Mouse (Mus musculus) MEL (cell line): Measurements from ENCODE around the gene Cxcr5. TPM values are rescaled to one million over a fixed set of nuclear protein-coding genes. Genes with fewer than 3 reads are reported as not detected.

Source experiments
- DNase-seq: peaks from one replicate; pipeline ENCODE4 v3.0.0; 2011; ENCODE audit warnings: low read depth, low spot score
- H3K27ac ChIP-seq: 2 replicates; pipeline ENCODE4 v1.5.1; 2012; ENCODE audit warnings: low read depth, mild to moderate bottlenecking, control low read depth, low read length, moderate library complexity; ENCODE audit not compliant: control insufficient read depth
- H3K27me3 ChIP-seq, 2 experiments: fragments of 150-350 bp in 1 of 2; sonication (generic) in 1 of 2; 2 replicates each; pipeline ENCODE4 v1.6.1; 2012; ENCODE audit warnings: low read length in 2 of 2, mild to moderate bottlenecking in 2 of 2, improper control_type of control experiment in 1 of 2, moderate library complexity in 1 of 2; ENCODE audit not compliant: insufficient read depth in 2 of 2, control insufficient read depth in 1 of 2
- H3K36me3 ChIP-seq, 2 experiments: 2 replicates each; pipeline ENCODE4 v1.6.1; 2012 to 2014; ENCODE audit warnings: low read length in 2 of 2, improper control_type of control experiment in 1 of 2, inconsistent platforms in 1 of 2, mild to moderate bottlenecking in 1 of 2; ENCODE audit not compliant: insufficient read depth in 2 of 2, control insufficient read depth in 1 of 2
- H3K4me1 ChIP-seq, 2 experiments: fragments of 150-350 bp in 1 of 2; sonication (generic) in 1 of 2; 2 replicates each; pipeline ENCODE4 v1.6.1; 2012; ENCODE audit warnings: low read length in 2 of 2, improper control_type of control experiment in 1 of 2, mild to moderate bottlenecking in 1 of 2; ENCODE audit not compliant: insufficient read depth in 2 of 2, control insufficient read depth in 1 of 2
- H3K4me3 ChIP-seq, 2 experiments: fragments of 150-350 bp in 1 of 2; sonication (generic) in 1 of 2; 2 replicates each; pipeline ENCODE4 v1.5.1; 2012; ENCODE audit warnings: low read depth in 2 of 2, low read length in 2 of 2, mild to moderate bottlenecking in 2 of 2, moderate library complexity in 2 of 2, control low read depth in 1 of 2, improper control_type of control experiment in 1 of 2; ENCODE audit not compliant: control insufficient read depth in 1 of 2, insufficient read depth in 1 of 2
- H3K79me2 ChIP-seq: 2 replicates; pipeline ENCODE4 v1.6.1; 2012; ENCODE audit warnings: mild to moderate bottlenecking, low read length, moderate library complexity; ENCODE audit not compliant: control insufficient read depth, poor library complexity, insufficient read depth
- H3K9ac ChIP-seq: 2 replicates; pipeline ENCODE4 v1.6.1; 2012; ENCODE audit warnings: low read depth, mild to moderate bottlenecking, control low read depth, low read length, moderate library complexity; ENCODE audit not compliant: control insufficient read depth, poor library complexity, severe bottlenecking
- H3K9me3 ChIP-seq: fragments of 150-350 bp; sonication (generic); replicated peaks from 2 replicates; pipeline ENCODE4 v1.6.1; 2012; ENCODE audit warnings: mild to moderate bottlenecking, low read length, improper control_type of control experiment, moderate library complexity; ENCODE audit not compliant: insufficient read depth
- CHD1 ChIP-seq: IDR thresholded peaks from 2 replicates; pipeline ENCODE4 v1.6.1; 2012; ENCODE audit warnings: low read depth, mild to moderate bottlenecking, inconsistent platforms, low read length, improper control_type of control experiment
- CTCF ChIP-seq, 3 experiments: IDR thresholded peaks in 2 of 3; conservative IDR thresholded peaks in 1 of 3; 2 replicates each; pipeline ENCODE4 v1.5.1; 2011 to 2012; ENCODE audit warnings: low read length in 3 of 3, low read depth in 2 of 3, mild to moderate bottlenecking in 2 of 3, improper control_type of control experiment in 1 of 3, inconsistent platforms in 1 of 3, mixed read lengths in 1 of 3, moderate library complexity in 1 of 3; ENCODE audit not compliant: control insufficient read depth in 1 of 3, insufficient read depth in 1 of 3, poor library complexity in 1 of 3, severe bottlenecking in 1 of 3
- E2F4 ChIP-seq: IDR thresholded peaks from 2 replicates; pipeline ENCODE4 v1.6.1; 2011; ENCODE audit warnings: low read depth, low read length, improper control_type of control experiment, borderline replicate concordance
- ELF1 ChIP-seq: IDR thresholded peaks from 2 replicates; pipeline ENCODE4 v1.6.1; 2014; ENCODE audit warnings: low read depth, mild to moderate bottlenecking, inconsistent platforms, low read length, improper control_type of control experiment, moderate library complexity
- ETS1 ChIP-seq: IDR thresholded peaks from 2 replicates; pipeline ENCODE4 v1.6.1; 2012; ENCODE audit warnings: low read depth, mild to moderate bottlenecking, inconsistent platforms, low read length, improper control_type of control experiment, moderate library complexity
- GABPA ChIP-seq: IDR thresholded peaks from 2 replicates; pipeline ENCODE4 v1.6.1; 2012; ENCODE audit warnings: low read depth, mild to moderate bottlenecking, inconsistent platforms, low read length, improper control_type of control experiment, moderate library complexity
- GATA1 ChIP-seq: IDR thresholded peaks from 2 replicates; pipeline ENCODE4 v1.6.1; 2011; ENCODE audit warnings: low read depth, low read length, improper control_type of control experiment
- MAX ChIP-seq: IDR thresholded peaks from 2 replicates; pipeline ENCODE4 v1.6.1; 2011; ENCODE audit warnings: low read length, improper control_type of control experiment
- MAZ ChIP-seq: IDR thresholded peaks from 2 replicates; pipeline ENCODE4 v1.6.1; 2012; ENCODE audit warnings: low read depth, mild to moderate bottlenecking, inconsistent platforms, low read length, improper control_type of control experiment
- MYC ChIP-seq: IDR thresholded peaks from 2 replicates; pipeline ENCODE4 v1.6.1; 2011; ENCODE audit warnings: low read depth, mild to moderate bottlenecking, low read length, improper control_type of control experiment, moderate library complexity
- NELFE ChIP-seq: IDR thresholded peaks from 2 replicates; pipeline ENCODE4 v1.6.1; 2011; ENCODE audit warnings: low read depth, low read length, improper control_type of control experiment
- RCOR1 ChIP-seq: IDR thresholded peaks from 2 replicates; pipeline ENCODE4 v1.6.1; 2012; ENCODE audit warnings: low read depth, mild to moderate bottlenecking, inconsistent platforms, low read length, improper control_type of control experiment
- SIN3A ChIP-seq: IDR thresholded peaks from 2 replicates; pipeline ENCODE4 v1.6.1; 2012; ENCODE audit warnings: low read length, improper control_type of control experiment, inconsistent platforms
- SMC3 ChIP-seq: IDR thresholded peaks from 2 replicates; pipeline ENCODE4 v1.6.1; 2011; ENCODE audit warnings: low read depth, low read length, improper control_type of control experiment
- TBP ChIP-seq: IDR thresholded peaks from 2 replicates; pipeline ENCODE4 v1.8.0; 2011; ENCODE audit warnings: low read depth, low read length, improper control_type of control experiment
- TCF12 ChIP-seq: IDR thresholded peaks from 2 replicates; pipeline ENCODE4 v1.6.1; 2014; ENCODE audit warnings: low read depth, mild to moderate bottlenecking, inconsistent platforms, low read length, improper control_type of control experiment, moderate library complexity
- UBTF ChIP-seq: IDR thresholded peaks from 2 replicates; pipeline ENCODE4 v1.6.1; 2012; ENCODE audit warnings: low read depth, mild to moderate bottlenecking, inconsistent platforms, low read length, improper control_type of control experiment, moderate library complexity, borderline replicate concordance; ENCODE audit not compliant: insufficient read depth
- USF1 ChIP-seq: IDR thresholded peaks from 2 replicates; pipeline ENCODE4 v1.6.1; 2014; ENCODE audit warnings: low read depth, mild to moderate bottlenecking, inconsistent platforms, low read length, improper control_type of control experiment, moderate library complexity
- USF2 ChIP-seq, 2 experiments: IDR thresholded peaks; 2 replicates each; pipeline ENCODE4 v1.6.1; 2011 to 2012; ENCODE audit warnings: improper control_type of control experiment in 2 of 2, low read length in 2 of 2, borderline replicate concordance in 1 of 2, inconsistent platforms in 1 of 2, low read depth in 1 of 2, mild to moderate bottlenecking in 1 of 2; ENCODE audit not compliant: insufficient read depth in 1 of 2
- ZC3H11A ChIP-seq: IDR thresholded peaks from 2 replicates; pipeline ENCODE4 v1.6.1; 2012; ENCODE audit warnings: low read depth, mild to moderate bottlenecking, inconsistent platforms, low read length, improper control_type of control experiment
- ZKSCAN1 ChIP-seq: IDR thresholded peaks from 2 replicates; pipeline ENCODE4 v1.6.1; 2012; ENCODE audit warnings: low read depth, mild to moderate bottlenecking, inconsistent platforms, low read length, improper control_type of control experiment, moderate library complexity
- polyA plus RNA-seq, 2 experiments: library from polyadenylated mRNA; stranded (reverse) in 1 of 2; unstranded in 1 of 2; fragments of >175 nt in 1 of 2; fragments of >200 nt in 1 of 2; gene quantifications; 2 replicates each; pipeline versions ENCODE4 v1.2.1 to v1.2.4; 2012; ENCODE audit warnings: low replicate concordance in 2 of 2, low read depth in 1 of 2; ENCODE audit not compliant: insufficient read length in 2 of 2, insufficient read depth in 1 of 2, missing spikeins in 1 of 2
- total RNA-seq: library from RNA; depleted of rRNA; stranded (reverse); fragments of 300-350 nt; gene quantifications from 2 replicates; pipeline ENCODE4 v1.2.3, GENCODE M21; 2012

The Cxcr5 gene
- total and polyA plus RNA-seq, 3 experiments, result 0.18 TPM; not detected in 2

DNA sequence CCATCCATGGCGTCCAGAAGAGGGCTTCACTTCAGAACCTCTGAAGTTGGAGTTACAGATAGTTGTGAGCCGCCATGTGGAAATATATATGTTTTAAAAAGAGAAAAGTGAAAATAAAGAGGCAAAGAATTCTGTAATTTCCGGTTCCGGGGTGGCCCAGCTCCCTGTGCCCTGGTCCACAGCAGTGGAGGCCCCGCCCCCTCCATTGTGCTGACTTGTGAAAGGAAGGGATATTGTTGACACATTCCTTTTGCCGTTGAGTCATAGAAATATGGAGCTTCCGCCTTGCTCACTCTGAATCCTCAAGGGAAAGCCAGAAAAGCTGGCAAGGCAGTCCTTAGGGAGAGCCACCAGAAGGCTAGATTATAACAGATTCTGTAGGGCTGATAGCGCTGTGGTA lies 9.5 kb downstream of the Cxcr5 start:
- H3K27me3 ChIP-seq, result no peaks in the 10 kb centered on the region
- DNase-seq, result no peak
- TF ChIP-seq USF1 (no peak), MYC (no peak), UBTF (no peak), E2F4 (no peak), ELF1 (no peak)
- TF ChIP-seq, all 39 proteins: peak for 0
- Histone ChIP-seq H3K79me2 (no peaks in the 10 kb centered on the region), H3K36me3 (no peaks in the 10 kb centered on the region), H3K9me3 (no peaks in the 10 kb centered on the region), H3K27ac (no peak overlapping the region), H3K9ac (no peak overlapping the region), H3K4me1 (no peaks in the 10 kb centered on the region), H3K4me3 (no peak overlapping the region)

DNA sequence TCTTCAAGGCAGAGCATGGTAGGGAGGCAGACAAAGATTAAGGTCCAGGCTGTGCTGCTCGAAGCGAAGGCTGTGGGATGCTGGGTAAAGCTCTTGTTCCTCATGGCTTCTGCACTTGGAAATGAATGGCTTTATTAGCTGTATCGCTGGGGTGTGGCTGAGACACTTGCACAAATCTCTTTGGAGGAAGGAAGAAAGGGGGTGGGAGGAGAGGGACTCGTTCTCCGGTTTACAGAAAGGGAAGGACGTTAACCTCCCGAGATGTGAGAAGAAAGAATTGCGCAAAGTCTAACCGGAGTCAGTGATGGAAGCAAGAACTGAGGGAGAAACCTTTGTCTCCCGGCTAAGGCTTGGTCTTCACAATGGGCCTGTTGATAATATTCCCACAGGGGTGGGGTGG lies 10.5 kb downstream of the Cxcr5 start:
- H3K4me1 ChIP-seq, result no peaks in the 10 kb centered on the region
- H3K27ac ChIP-seq, result no peak overlapping the region
- TF ChIP-seq GATA1 (no peak), GABPA (no peak), RCOR1 (no peak), CTCF (IDR thresholded peaks at IDR 0.05 in 2 of 3, conservative IDR thresholded peaks at IDR 0.05 in 1 of 3; ENCODE audit: control insufficient read depth in 1 of 3, insufficient read depth in 1 of 3, low read depth in 2 of 3, low read length in 3 of 3, poor library complexity in 1 of 3, severe bottlenecking in 1 of 3) (no peak), ZC3H11A (no peak), ZKSCAN1 (no peak), MAX (no peak), TBP (no peak)
- no peaks in the 10 kb centered on the region for H3K27me3 ChIP-seq
- H3K4me3 ChIP-seq, result no peak overlapping the region
- no peak for DNase-seq
- no peaks in the 10 kb centered on the region for H3K9me3 ChIP-seq
- H3K79me2 ChIP-seq, result no peaks in the 10 kb centered on the region
- H3K9ac ChIP-seq, result no peak overlapping the region
- H3K36me3 ChIP-seq, result no peaks in the 10 kb centered on the region

DNA sequence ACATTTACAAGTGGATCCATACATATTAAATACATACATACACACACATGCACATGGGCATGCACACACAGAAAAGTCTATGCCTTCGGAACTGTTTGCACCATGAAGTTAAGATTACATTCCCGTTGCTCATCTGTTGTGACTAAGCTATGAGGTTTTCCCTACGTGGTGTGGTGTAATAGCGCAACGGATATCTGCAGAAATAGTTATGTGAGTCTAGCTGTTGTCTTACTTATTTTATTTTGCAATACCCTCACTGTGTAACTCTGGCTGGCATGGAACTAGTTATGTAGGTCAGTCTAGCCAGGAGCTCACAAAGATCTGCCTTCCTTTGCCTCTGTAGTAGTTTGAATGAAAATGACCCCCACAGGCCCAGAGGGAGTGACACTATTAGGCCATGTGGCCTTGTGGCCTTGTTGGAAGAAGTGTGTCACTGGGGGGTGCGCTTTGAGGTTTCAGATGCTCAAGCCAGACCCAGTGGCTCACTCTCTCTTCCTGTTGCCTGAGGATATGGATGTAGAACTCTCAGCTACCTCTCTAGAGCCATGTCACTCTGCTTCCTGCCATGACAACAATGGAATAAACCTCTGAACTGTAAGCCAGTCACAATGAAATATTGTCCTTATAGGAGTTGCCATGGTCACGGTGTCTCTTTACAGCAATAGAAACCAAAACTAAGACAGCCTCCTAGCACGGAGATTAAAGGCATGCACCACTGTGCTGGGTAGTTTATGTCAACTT lies 13.1 kb downstream of the Cxcr5 start:
- no peak for DNase-seq
- Histone ChIP-seq H3K9ac (no peak overlapping the region), H3K36me3 (no peaks in the 10 kb centered on the region), H3K79me2 (no peaks in the 10 kb centered on the region), H3K9me3 (no peaks in the 10 kb centered on the region), H3K27ac (no peak overlapping the region), H3K4me3 (no peak overlapping the region), H3K27me3 (no peaks in the 10 kb centered on the region; a peak in 1 of 4 replicates), H3K4me1 (no peaks in the 10 kb centered on the region)
- TF ChIP-seq MAX, result no peak
- TF ChIP-seq CHD1, result no peak
- TF ChIP-seq NELFE, result no peak
- no peak for TF ChIP-seq SMC3
- no peak for TF ChIP-seq ETS1
- TF ChIP-seq SIN3A, result no peak
- TF ChIP-seq TCF12, result no peak
- no peak for TF ChIP-seq UBTF
- no peak for TF ChIP-seq USF2 (IDR thresholded peaks at IDR 0.05; ENCODE audit: borderline replicate concordance in 1 of 2, insufficient read depth in 1 of 2, low read depth in 1 of 2, low read length in 2 of 2)
- TF ChIP-seq MAZ, result no peak
